Mouse (Mus musculus): ENCODE results near the gene Cntn6. TPM values are rescaled to one million over a fixed set of nuclear protein-coding genes. Genes with fewer than 3 reads are reported as not detected.
A peak's percentile ranks its signal among the peaks of the same experiment; 100 is the strongest.

Cntn6 gene
- polyA plus RNA-seq, 1 experiment from 2014 or later: not detected

- H3K9ac ChIP-seq (replicated peaks): no peak overlapping the region
- no peaks in the 10 kb centered on the region for H3K9me3 ChIP-seq (ENCODE audit: low read length)
- H3K27me3 ChIP-seq (ENCODE audit: insufficient read depth, low read length): no peaks in the 10 kb centered on the region
- no peak overlapping the region for H3K4me3 ChIP-seq (ENCODE audit: low read depth, low read length)
- ATAC-seq: no peak
- no peak for DNase-seq
- 75% methylated on average over 3 of the region's 3 CpGs for WGBS (ENCODE audit: insufficient replicate concordance)
- no peak overlapping the region for H3K27ac ChIP-seq (ENCODE audit: low read depth)
- H3K4me1 ChIP-seq (ENCODE audit: insufficient read depth): no peaks in the 10 kb centered on the region
- no peaks in the 10 kb centered on the region for H3K36me3 ChIP-seq (replicated peaks; ENCODE audit: insufficient read depth, low read length)
- TF ChIP-seq EP300 (IDR thresholded peaks at IDR 0.05; ENCODE audit: low read depth) (no peak), CTCF (IDR thresholded peaks at IDR 0.05; ENCODE audit: low read depth) (no peak)
- no peak overlapping the region for H3K4me2 ChIP-seq (ENCODE audit: low read depth, low read length)
These were observed 160.9 kb downstream of the Cntn6 start for GRCm38 (mm10) chr6:104653518-104653917.

GRCm38 (mm10) chr6:104668701-104669100, 176.1 kb downstream of the Cntn6 start:
- Histone ChIP-seq H3K27ac (ENCODE audit: low read depth) (no peak overlapping the region), H3K9me3 (ENCODE audit: low read length) (no peaks in the 10 kb centered on the region), H3K4me1 (ENCODE audit: insufficient read depth) (no peaks in the 10 kb centered on the region), H3K4me2 (ENCODE audit: low read depth, low read length) (no peak overlapping the region), H3K36me3 (replicated peaks; ENCODE audit: insufficient read depth, low read length) (no peaks in the 10 kb centered on the region), H3K4me3 (ENCODE audit: low read depth, low read length) (no peak overlapping the region), H3K9ac (replicated peaks) (no peak overlapping the region), H3K27me3 (ENCODE audit: insufficient read depth, low read length) (no peaks in the 10 kb centered on the region)
- no peak for DNase-seq
- 71% methylated on average over 2 of the region's 2 CpGs for WGBS (ENCODE audit: insufficient replicate concordance)
- ATAC-seq: 0 out of 2 replicates have a peak, but pooled peaks have one; percentile 13
- TF ChIP-seq CTCF (IDR thresholded peaks at IDR 0.05; ENCODE audit: low read depth) (no peak), EP300 (IDR thresholded peaks at IDR 0.05; ENCODE audit: low read depth) (no peak)

- H3K4me1 ChIP-seq (ENCODE audit: insufficient read depth): no peaks in the 10 kb centered on the region
- no peak overlapping the region for H3K9ac ChIP-seq (replicated peaks)
- H3K9me3 ChIP-seq (ENCODE audit: low read length): no peaks in the 10 kb centered on the region
- no peaks in the 10 kb centered on the region for H3K27me3 ChIP-seq (ENCODE audit: insufficient read depth, low read length)
- no peak overlapping the region for H3K27ac ChIP-seq (ENCODE audit: low read depth)
- ATAC-seq (no peak), DNase-seq (no peak)
- no peak overlapping the region for H3K4me3 ChIP-seq (ENCODE audit: low read depth, low read length)
- no peaks in the 10 kb centered on the region for H3K36me3 ChIP-seq (replicated peaks; ENCODE audit: insufficient read depth, low read length)
- TF ChIP-seq EP300 (IDR thresholded peaks at IDR 0.05; ENCODE audit: low read depth) (no peak), CTCF (IDR thresholded peaks at IDR 0.05; ENCODE audit: low read depth) (no peak)
- H3K4me2 ChIP-seq (ENCODE audit: low read depth, low read length): no peak overlapping the region
These were observed 181.7 kb downstream of the Cntn6 start for GRCm38 (mm10) chr6:104674249-104674648.

GRCm38 (mm10) chr6:104679809-104680495, 187.4 kb downstream of the Cntn6 start:
- Histone ChIP-seq H3K9me3 (ENCODE audit: low read length) (no peaks in the 10 kb centered on the region), H3K9ac (replicated peaks) (no peak overlapping the region), H3K36me3 (replicated peaks; ENCODE audit: insufficient read depth, low read length) (no peaks in the 10 kb centered on the region), H3K27ac (ENCODE audit: low read depth) (no peak overlapping the region), H3K4me1 (ENCODE audit: insufficient read depth) (no peaks in the 10 kb centered on the region), H3K4me2 (ENCODE audit: low read depth, low read length) (no peak overlapping the region), H3K27me3 (ENCODE audit: insufficient read depth, low read length) (no peaks in the 10 kb centered on the region), H3K4me3 (ENCODE audit: low read depth, low read length) (no peak overlapping the region)
- TF ChIP-seq CTCF (IDR thresholded peaks at IDR 0.05; ENCODE audit: low read depth) (no peak), EP300 (IDR thresholded peaks at IDR 0.05; ENCODE audit: low read depth) (no peak)
- ATAC-seq (no peak), DNase-seq (no peak)
- 69% methylated on average over 1 of the region's 1 CpGs for WGBS (ENCODE audit: insufficient replicate concordance)

- Histone ChIP-seq H3K27me3 (ENCODE audit: insufficient read depth, low read length) (no peaks in the 10 kb centered on the region), H3K9ac (replicated peaks) (no peak overlapping the region), H3K36me3 (replicated peaks; ENCODE audit: insufficient read depth, low read length) (no peaks in the 10 kb centered on the region), H3K27ac (ENCODE audit: low read depth) (no peak overlapping the region), H3K4me3 (ENCODE audit: low read depth, low read length) (no peak overlapping the region), H3K9me3 (ENCODE audit: low read length) (no peaks in the 10 kb centered on the region), H3K4me1 (ENCODE audit: insufficient read depth) (no peaks in the 10 kb centered on the region), H3K4me2 (ENCODE audit: low read depth, low read length) (no peak overlapping the region)
- 68% methylated on average over 3 of the region's 3 CpGs for WGBS (ENCODE audit: insufficient replicate concordance)
- no peak for ATAC-seq
- no peak for TF ChIP-seq CTCF (IDR thresholded peaks at IDR 0.05; ENCODE audit: low read depth)
- no peak for TF ChIP-seq EP300 (IDR thresholded peaks at IDR 0.05; ENCODE audit: low read depth)
- DNase-seq: no peak
These were observed 195.4 kb downstream of the Cntn6 start for GRCm38 (mm10) chr6:104687980-104688379.

GRCm38 (mm10) chr6:104688439-104689125, 196.0 kb downstream of the Cntn6 start:
- H3K27ac ChIP-seq (ENCODE audit: low read depth): no peak overlapping the region
- WGBS (ENCODE audit: insufficient replicate concordance): 73% methylated on average over 6 of the region's 6 CpGs

More at GRCm38 (mm10) chr6:104688439-104689125, 196.0 kb downstream of the Cntn6 start:
- H3K4me1 ChIP-seq (ENCODE audit: insufficient read depth): no peaks in the 10 kb centered on the region
- no peaks in the 10 kb centered on the region for H3K9me3 ChIP-seq (ENCODE audit: low read length)
- H3K27me3 ChIP-seq (ENCODE audit: insufficient read depth, low read length): no peaks in the 10 kb centered on the region
- H3K4me3 ChIP-seq (ENCODE audit: low read depth, low read length): no peak overlapping the region
- DNase-seq: no peak
- H3K4me2 ChIP-seq (ENCODE audit: low read depth, low read length): no peak overlapping the region
- no peaks in the 10 kb centered on the region for H3K36me3 ChIP-seq (replicated peaks; ENCODE audit: insufficient read depth, low read length)
- no peak for TF ChIP-seq EP300 (IDR thresholded peaks at IDR 0.05; ENCODE audit: low read depth)
- TF ChIP-seq CTCF (IDR thresholded peaks at IDR 0.05; ENCODE audit: low read depth): no peak
- no peak for ATAC-seq
- H3K9ac ChIP-seq (replicated peaks): no peak overlapping the region

Data from liver, postnatal 0 days (tissue).